Mouse (Mus musculus): ENCODE data around the gene Mmd.
A peak's percentile ranks its signal among the peaks of the same experiment; 100 is the strongest.
"Not testable (repeated sequence)": the region's sequence is repeated elsewhere in the genome, so short reads cannot be mapped to it uniquely, and the experiment has no call there.

The Mmd gene

GRCm38 (mm10) chr11:90250189-90250588 is 933 bp downstream of the Mmd start:
- peak; percentile 15 for DNase-seq (ENCODE audit: low read depth)

GRCm38 (mm10) chr11:90250730-90251129 is 1.5 kb downstream of the Mmd start:
- DNase-seq (ENCODE audit: low read depth): no peak

- DNase-seq (ENCODE audit: low read depth): no peak
Measured at GRCm38 (mm10) chr11:90251923-90252322, 2.7 kb downstream of the Mmd start.

- no peak for DNase-seq (ENCODE audit: low read depth)
Measured at GRCm38 (mm10) chr11:90252366-90252765, 3.1 kb downstream of the Mmd start.

- DNase-seq (ENCODE audit: low read depth): no peak
Measured at GRCm38 (mm10) chr11:90254536-90254935, 5.3 kb downstream of the Mmd start.

GRCm38 (mm10) chr11:90255687-90256086 is 6.4 kb downstream of the Mmd start:
- no peak for DNase-seq (ENCODE audit: low read depth)

- DNase-seq (ENCODE audit: low read depth): no peak
Measured at GRCm38 (mm10) chr11:90256833-90257525, 7.7 kb downstream of the Mmd start.

- DNase-seq (ENCODE audit: low read depth): no peak
Measured at GRCm38 (mm10) chr11:90258321-90258927, 9.2 kb downstream of the Mmd start.

- DNase-seq (ENCODE audit: low read depth): no peak
Measured at GRCm38 (mm10) chr11:90259071-90259470, 9.8 kb downstream of the Mmd start.

- no peak for DNase-seq (ENCODE audit: low read depth)
Measured at GRCm38 (mm10) chr11:90259826-90260225, 10.6 kb downstream of the Mmd start.

- DNase-seq (ENCODE audit: low read depth): no peak
Measured at GRCm38 (mm10) chr11:90264180-90264579, 14.9 kb downstream of the Mmd start.

GRCm38 (mm10) chr11:90265581-90265980 is 16.3 kb downstream of the Mmd start:
- no peak for DNase-seq (ENCODE audit: low read depth)

- no peak for DNase-seq (ENCODE audit: low read depth)
Measured at GRCm38 (mm10) chr11:90268934-90269333, 19.7 kb downstream of the Mmd start.

GRCm38 (mm10) chr11:90269398-90270123 is 20.3 kb downstream of the Mmd start:
- no peak for DNase-seq (ENCODE audit: low read depth)

GRCm38 (mm10) chr11:90270132-90270877 is 21.0 kb downstream of the Mmd start:
- no peak for DNase-seq (ENCODE audit: low read depth)

GRCm38 (mm10) chr11:90274187-90274586 is 24.9 kb downstream of the Mmd start:
- no peak for DNase-seq (ENCODE audit: low read depth)

- no peak for DNase-seq (ENCODE audit: low read depth)
Measured at GRCm38 (mm10) chr11:90275663-90276062, 26.4 kb downstream of the Mmd start.

GRCm38 (mm10) chr11:90276150-90276549 is 26.9 kb downstream of the Mmd start:
- no peak for DNase-seq (ENCODE audit: low read depth)

GRCm38 (mm10) chr11:90276561-90276960 is 27.3 kb downstream of the Mmd start:
- DNase-seq (ENCODE audit: low read depth): no peak

GRCm38 (mm10) chr11:90280069-90280468 is 30.8 kb downstream of the Mmd start:
- no peak for DNase-seq (ENCODE audit: low read depth)

GRCm38 (mm10) chr11:90281943-90282342 is 32.7 kb downstream of the Mmd start:
- not testable (repeated sequence) for DNase-seq (ENCODE audit: low read depth)

- no peak for DNase-seq (ENCODE audit: low read depth)
Measured at GRCm38 (mm10) chr11:90283159-90283558, 33.9 kb downstream of the Mmd start.
